Mouse (Mus musculus) kidney, postnatal 0 days (tissue): ENCODE measurements at regions not wholly inside any gene's neighbourhood (a gene's known extent, or its start where the extent isn't known, plus 50 kb on each side); places are given as distances from the start of the nearest gene placed in this dataset.

Experiments
- ATAC-seq: fragments of 200-750 bp; cut with Nextera tagmentation; replicated peaks from 2 replicates; pipeline ENCODE4 v1.8.0; 2017; ENCODE audit warnings: low read depth, moderate number of reproducible peaks, moderate TSS enrichment, moderate library complexity; ENCODE audit not compliant: low FRiP score
- DNase-seq: peaks from one replicate; pipeline ENCODE4 v3.0.0-alpha.2; 2016; ENCODE audit warnings: low spot score
- H3K27ac ChIP-seq: fragments of 300-500 bp; sonication (generic); 2 replicates; pipeline ENCODE4 v1.5.1; 2014; ENCODE audit warnings: mild to moderate bottlenecking
- H3K27me3 ChIP-seq: fragments of 300-500 bp; sonication (generic); 2 replicates; pipeline ENCODE4 v1.6.1; 2014; ENCODE audit warnings: low read length, mixed read lengths; ENCODE audit not compliant: insufficient read depth
- H3K36me3 ChIP-seq: fragments of 300-500 bp; sonication (generic); 2 replicates; pipeline ENCODE4 v1.6.1; 2014; ENCODE audit warnings: low read length, mixed read lengths; ENCODE audit not compliant: insufficient read depth
- H3K4me1 ChIP-seq: fragments of 300-500 bp; sonication (generic); replicated peaks from 2 replicates; pipeline ENCODE4 v1.6.1; 2014; ENCODE audit warnings: antibody characterized with exemption, low read length, mixed read lengths; ENCODE audit not compliant: insufficient read depth
- H3K4me2 ChIP-seq: fragments of 300-500 bp; sonication (generic); 2 replicates; pipeline ENCODE4 v1.6.1; 2014; ENCODE audit warnings: mild to moderate bottlenecking, low read length, moderate library complexity, mixed read lengths
- H3K4me3 ChIP-seq: fragments of 300-500 bp; sonication (generic); replicated peaks from 2 replicates; pipeline ENCODE4 v1.5.1; 2014; ENCODE audit warnings: low read depth, low read length
- H3K9ac ChIP-seq: fragments of 300-500 bp; sonication (generic); 2 replicates; pipeline ENCODE4 v1.6.1; 2014; ENCODE audit warnings: low read depth, low read length
- H3K9me3 ChIP-seq: fragments of 300-500 bp; sonication (generic); replicated peaks from 2 replicates; pipeline ENCODE4 v1.6.1; 2016; ENCODE audit warnings: low read length, inconsistent platforms, mixed read lengths
- CTCF ChIP-seq: IDR thresholded peaks from 2 replicates; pipeline ENCODE4 v1.5.1; 2016; ENCODE audit warnings: antibody characterized with exemption, low read depth, mild to moderate bottlenecking, moderate library complexity
- WGBS: fragments of 180-500 bp; shearing (Covaris S2); extraction: QIAGEN DNeasy Blood & Tissue Kit; methylation state at CpG from one replicate; pipeline ENCODE4 v1.1.7; 2014; 5-methylcytosine and 5-hydroxymethylcytosine counted together

- Histone ChIP-seq H3K9ac (no peak overlapping the region), H3K4me1 (no peaks in the 10 kb centered on the region), H3K9me3 (no peaks in the 10 kb centered on the region), H3K4me2 (no peak overlapping the region), H3K27me3 (no peaks in the 10 kb centered on the region), H3K27ac (no peak overlapping the region), H3K4me3 (no peak overlapping the region), H3K36me3 (no peaks in the 10 kb centered on the region)
- 61% methylated on average over 5 of the region's 5 CpGs for WGBS
- no peak for ATAC-seq
- no peak for DNase-seq
- TF ChIP-seq CTCF, result no peak
Observed at GRCm38 (mm10) chr13:45306177-45306576, 83.4 kb upstream of the Mylip start.

GRCm38 (mm10) chr13:45307226-45307625 is 82.3 kb upstream of the Mylip start:
- H3K9me3 ChIP-seq, result no peaks in the 10 kb centered on the region
- no peak for DNase-seq
- no peak overlapping the region for H3K27ac ChIP-seq
- H3K4me3 ChIP-seq, result no peak overlapping the region
- no peak for TF ChIP-seq CTCF
- no peak for ATAC-seq
- no peaks in the 10 kb centered on the region for H3K27me3 ChIP-seq
- H3K9ac ChIP-seq, result no peak overlapping the region
- no peaks in the 10 kb centered on the region for H3K4me1 ChIP-seq
- H3K36me3 ChIP-seq, result no peaks in the 10 kb centered on the region
- 95% methylated on average over 3 of the region's 3 CpGs for WGBS
- H3K4me2 ChIP-seq, result no peak overlapping the region

DNA sequence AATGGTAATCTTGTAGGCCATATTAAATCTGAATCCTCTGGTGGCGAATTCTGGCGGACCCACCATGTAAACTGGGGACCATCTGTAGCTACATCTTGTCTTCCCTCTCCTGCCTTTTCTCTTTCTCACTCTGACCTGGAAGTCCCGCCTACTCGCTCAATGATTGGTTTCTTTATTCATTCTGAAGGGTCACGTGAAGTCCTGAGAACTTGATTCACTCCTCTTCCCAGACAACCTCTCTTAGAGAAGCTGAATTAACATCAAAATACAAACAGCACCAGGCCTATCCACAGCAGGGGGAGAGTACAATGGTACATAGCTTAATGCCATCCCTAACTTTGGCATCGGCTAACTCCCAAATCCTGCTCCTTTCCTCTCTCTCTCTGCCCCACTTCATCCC is 69.9 kb upstream of the Mylip start:
- no peak for TF ChIP-seq CTCF
- no peaks in the 10 kb centered on the region for H3K27me3 ChIP-seq
- WGBS, result 94% methylated on average over 6 of the region's 6 CpGs
- H3K4me1 ChIP-seq, result no peaks in the 10 kb centered on the region
- no peaks in the 10 kb centered on the region for H3K36me3 ChIP-seq
- DNase-seq (no peak), ATAC-seq (no peak)
- H3K4me3 ChIP-seq, result no peak overlapping the region
- H3K4me2 ChIP-seq, result no peak overlapping the region
- no peak overlapping the region for H3K9ac ChIP-seq
- no peak overlapping the region for H3K27ac ChIP-seq
- no peaks in the 10 kb centered on the region for H3K9me3 ChIP-seq

GRCm38 (mm10) chr13:45325736-45326293 is 63.7 kb upstream of the Mylip start:
- TF ChIP-seq CTCF, result no peak
- H3K9ac ChIP-seq, result no peak overlapping the region
- no peaks in the 10 kb centered on the region for H3K9me3 ChIP-seq
- H3K27me3 ChIP-seq, result no peaks in the 10 kb centered on the region
- H3K4me1 ChIP-seq, result no peaks in the 10 kb centered on the region
- no peak overlapping the region for H3K27ac ChIP-seq
- ATAC-seq (no peak), DNase-seq (no peak)
- WGBS, result 65% methylated on average over 7 of the region's 7 CpGs
- H3K4me3 ChIP-seq, result no peak overlapping the region
- H3K36me3 ChIP-seq, result no peaks in the 10 kb centered on the region
- H3K4me2 ChIP-seq, result no peak overlapping the region

GRCm38 (mm10) chr13:45326751-45327150 is 62.8 kb upstream of the Mylip start:
- Histone ChIP-seq H3K9me3 (no peaks in the 10 kb centered on the region), H3K27ac (no peak overlapping the region), H3K36me3 (no peaks in the 10 kb centered on the region), H3K4me3 (no peak overlapping the region), H3K4me1 (no peaks in the 10 kb centered on the region), H3K4me2 (no peak overlapping the region), H3K27me3 (no peaks in the 10 kb centered on the region), H3K9ac (no peak overlapping the region)
- WGBS, result 90% methylated on average over 6 of the region's 6 CpGs
- ATAC-seq (no peak), DNase-seq (no peak)
- no peak for TF ChIP-seq CTCF

GRCm38 (mm10) chr13:45330561-45330960 is 59.0 kb upstream of the Mylip start:
- Histone ChIP-seq H3K9me3 (no peaks in the 10 kb centered on the region), H3K36me3 (no peaks in the 10 kb centered on the region), H3K4me1 (no peaks in the 10 kb centered on the region), H3K27me3 (no peaks in the 10 kb centered on the region), H3K4me3 (no peak overlapping the region), H3K27ac (no peak overlapping the region), H3K9ac (no peak overlapping the region), H3K4me2 (no peak overlapping the region)
- DNase-seq (no peak), ATAC-seq (no peak)
- 64% methylated on average over 8 of the region's 8 CpGs for WGBS
- no peak for TF ChIP-seq CTCF

DNA sequence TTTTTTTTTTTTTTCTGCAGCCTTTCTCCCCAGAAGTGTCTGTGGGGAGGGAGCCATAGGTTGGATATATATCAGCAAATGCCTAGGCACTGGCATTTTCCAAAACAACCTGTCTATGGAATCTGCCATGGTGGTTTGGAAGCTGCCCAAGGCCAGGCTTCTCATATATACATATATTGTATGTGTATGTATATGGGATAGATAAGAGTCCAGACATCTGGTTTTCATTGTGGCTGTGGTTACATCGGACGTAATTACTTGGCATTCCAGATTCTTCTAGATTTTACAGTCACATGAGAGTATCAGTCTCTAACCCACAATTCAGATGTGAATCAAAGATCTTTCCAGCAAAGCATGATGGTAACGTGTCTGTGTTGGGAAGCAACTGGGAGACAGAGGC is 57.5 kb upstream of the Mylip start:
- Histone ChIP-seq H3K4me1 (no peaks in the 10 kb centered on the region), H3K4me3 (no peak overlapping the region), H3K9me3 (no peaks in the 10 kb centered on the region), H3K9ac (no peak overlapping the region), H3K4me2 (no peak overlapping the region), H3K36me3 (no peaks in the 10 kb centered on the region), H3K27ac (no peak overlapping the region), H3K27me3 (no peaks in the 10 kb centered on the region)
- TF ChIP-seq CTCF, result no peak
- ATAC-seq (no peak), DNase-seq (no peak)
- WGBS, result 87% methylated on average over 3 of the region's 3 CpGs
